Mouse (Mus musculus) liver, embryonic 14.5 days (tissue): ENCODE results near the gene Pcdh19. TPM values are rescaled to one million over a fixed set of nuclear protein-coding genes. Genes with fewer than 3 reads are reported as not detected.

Source experiments
- ATAC-seq: fragments of 200-750 bp; cut with Nextera tagmentation; 2 replicates; pipeline ENCODE4 v1.8.0; 2017; ENCODE audit warnings: moderate number of reproducible peaks, mild to moderate bottlenecking, moderate library complexity; ENCODE audit not compliant: insufficient read depth
- DNase-seq, 3 experiments: peaks; one replicate each; pipeline ENCODE4 v3.0.0-alpha.2; 2012 to 2013; ENCODE audit warnings: low read depth in 3 of 3, low spot score in 3 of 3
- H3K27ac ChIP-seq: fragments of 300-500 bp; sonication (generic); 2 replicates; pipeline ENCODE4 v1.5.1; 2014; ENCODE audit warnings: moderate library complexity, mild to moderate bottlenecking, control low read depth, inconsistent platforms
- H3K27me3 ChIP-seq: fragments of 300-500 bp; sonication (generic); 2 replicates; pipeline ENCODE4 v1.6.1; 2014; ENCODE audit warnings: mild to moderate bottlenecking, low read length, moderate library complexity; ENCODE audit not compliant: control insufficient read depth, insufficient read depth
- H3K36me3 ChIP-seq: fragments of 300-500 bp; sonication (generic); replicated peaks from 2 replicates; pipeline ENCODE4 v1.6.1; 2014; ENCODE audit warnings: low read depth; ENCODE audit not compliant: control insufficient read depth, insufficient read depth
- H3K4me1 ChIP-seq, 2 experiments: fragments of 200-500 bp in 1 of 2; fragments of 300-500 bp in 1 of 2; sonication (generic) in 1 of 2; replicated peaks; 2 replicates each; pipeline ENCODE4 v1.6.1; 2012 to 2014; ENCODE audit warnings: antibody characterized with exemption in 1 of 2, inconsistent platforms in 1 of 2, low read length in 1 of 2; ENCODE audit not compliant: control insufficient read depth in 2 of 2, insufficient read depth in 2 of 2
- H3K4me2 ChIP-seq: fragments of 300-500 bp; sonication (generic); 2 replicates; pipeline ENCODE4 v1.6.1; 2014; ENCODE audit warnings: low read depth, mild to moderate bottlenecking, control low read depth, moderate library complexity
- H3K4me3 ChIP-seq, 2 experiments: fragments of 200-500 bp in 1 of 2; fragments of 300-500 bp in 1 of 2; sonication (generic) in 1 of 2; 2 replicates each; pipeline ENCODE4 v1.5.1; 2012 to 2014; ENCODE audit warnings: low read depth in 2 of 2, low read length in 2 of 2, mild to moderate bottlenecking in 2 of 2, control low read depth in 1 of 2, inconsistent platforms in 1 of 2, moderate library complexity in 1 of 2; ENCODE audit not compliant: insufficient read depth in 1 of 2
- H3K9ac ChIP-seq: fragments of 300-500 bp; sonication (generic); replicated peaks from 2 replicates; pipeline ENCODE4 v1.6.1; 2014; ENCODE audit warnings: mild to moderate bottlenecking, control low read depth, moderate library complexity
- H3K9me3 ChIP-seq: fragments of 300-500 bp; sonication (generic); 2 replicates; pipeline ENCODE4 v1.6.1; 2016; ENCODE audit warnings: low read length, mixed read lengths; ENCODE audit not compliant: control insufficient read depth
- CTCF ChIP-seq: IDR thresholded peaks from 2 replicates; pipeline ENCODE4 v1.5.1; 2016; ENCODE audit warnings: antibody characterized with exemption, low read depth, control low read depth
- EP300 ChIP-seq: IDR thresholded peaks from 2 replicates; pipeline ENCODE4 v1.6.1; 2016; ENCODE audit warnings: antibody characterized with exemption, low read depth
- WGBS: fragments of 180-500 bp; shearing (Covaris S2); extraction: QIAGEN DNeasy Blood & Tissue Kit; methylation state at CpG from one replicate; pipeline ENCODE4 v1.1.7; 2014; ENCODE audit not compliant: insufficient replicate concordance; 5-methylcytosine and 5-hydroxymethylcytosine counted together
- polyA plus RNA-seq, 2 experiments: library from polyadenylated mRNA; depleted of rRNA in 1 of 2; stranded (reverse) in 1 of 2; unstranded in 1 of 2; fragments of >200 nt; fragmentation: Nextera tagmentation in 1 of 2; extraction: Ambion mirVana in 1 of 2; gene quantifications; 2 replicates each; pipeline versions ENCODE4 v1.2.1 to v1.2.3; 2012 to 2014

Gene Pcdh19
- polyA plus RNA-seq, 2 experiments, result 0.05 to 0.06 TPM

GRCm38 (mm10) chrX:133565355-133565754 is 123.4 kb downstream of the Pcdh19 start:
- Histone ChIP-seq H3K4me3 (no peak overlapping the region), H3K27ac (no peak overlapping the region), H3K27me3 (no peaks in the 10 kb centered on the region), H3K36me3 (no peaks in the 10 kb centered on the region), H3K9me3 (no peaks in the 10 kb centered on the region), H3K9ac (no peak overlapping the region), H3K4me1 (no peaks in the 10 kb centered on the region), H3K4me2 (no peak overlapping the region)
- 53% methylated on average over 2 of the region's 2 CpGs for WGBS
- DNase-seq (no peak), ATAC-seq (no peak)
- TF ChIP-seq CTCF (no peak), EP300 (no peak)

Other genes with a start within 250 kb of the Pcdh19 start
- gene Tnmd, start 162.0 kb upstream of the Pcdh19 start, polyA plus RNA-seq (2012; rRNA removed), result 0.03 TPM in 1 of 2 replicates, not detected in the other
- not detected in 2 replicates for gene Tnmd, start 162.0 kb upstream of the Pcdh19 start, polyA plus RNA-seq (2014; fragmentation: Nextera tagmentation; extraction: Ambion mirVana)
- 4.2 and 4.3 TPM in 2 replicates for gene Tspan6, start 209.4 kb upstream of the Pcdh19 start, polyA plus RNA-seq (2012; rRNA removed)
- gene Tspan6, start 209.4 kb upstream of the Pcdh19 start, polyA plus RNA-seq (2014; fragmentation: Nextera tagmentation; extraction: Ambion mirVana), result 10.5 and 11.4 TPM in 2 replicates
- gene Srpx2, start 219.4 kb upstream of the Pcdh19 start, polyA plus RNA-seq (2012; rRNA removed), result 0.22 and 0.28 TPM in 2 replicates
- 0.25 and 0.27 TPM in 2 replicates for gene Srpx2, start 219.4 kb upstream of the Pcdh19 start, polyA plus RNA-seq (2014; fragmentation: Nextera tagmentation; extraction: Ambion mirVana)